In the genomic region with DNA sequence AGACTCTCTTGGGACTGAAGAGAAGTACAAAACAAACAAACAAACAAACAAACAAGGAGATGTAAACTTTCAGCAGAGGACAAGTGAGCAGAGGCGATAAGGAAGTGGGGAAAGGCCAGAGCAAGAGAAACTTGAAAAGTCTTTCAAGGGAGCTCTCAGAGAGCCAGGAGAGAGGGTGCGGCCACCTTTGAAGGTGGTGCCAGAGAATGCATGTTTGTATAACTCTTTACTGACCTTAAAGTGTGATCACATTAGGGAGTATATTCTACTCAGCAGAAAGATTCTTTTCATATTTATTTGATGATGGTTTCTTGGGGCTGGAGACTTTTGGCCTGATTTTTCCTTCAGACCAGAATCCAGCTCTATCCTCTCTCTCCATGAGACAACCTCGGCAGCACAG, we compare ENCODE assay signal across 24 mouse cellular contexts. TPM values are rescaled to one million over a fixed set of nuclear protein-coding genes. Genes with fewer than 3 reads are reported as not detected.
DNase-seq lines count a peak whose midpoint lies in the region; ATAC-seq and TF ChIP-seq lines count a peak whose summit lies in the region.
"Had no signal": no experiment of that assay in that cellular context is flagged by ENCODE, and none has a peak within 500 bp of the region (broad histone marks: within the 10 kb centered on the region; RNA-seq: fewer than 3 reads in every experiment).

No protein-coding gene starts in this region.

- TF ChIP-seq POLR2A in limb, embryonic 14.5 days (IDR thresholded peaks at IDR 0.05; ENCODE audit: borderline replicate concordance, extremely low read depth, insufficient read depth, insufficient read length), result no peak

- H3K4me1 ChIP-seq in limb, embryonic 14.5 days (ENCODE audit: control insufficient read depth, insufficient read depth, low read length), result no peaks in the 10 kb centered on the region
- peaks cover 7% of the 10 kb centered on the region; the same call in 1 of the 2 replicates for H3K4me1 ChIP-seq in limb, embryonic 10.5 days
- no peaks in the 10 kb centered on the region; the same call in 1 of the 2 replicates for H3K4me1 ChIP-seq in lung, embryonic 15.5 days
- H3K4me1 ChIP-seq in midbrain, embryonic 15.5 days, result peaks cover 4% of the 10 kb centered on the region; the same call in 1 of the 2 replicates
- H3K4me1 ChIP-seq: heart, embryonic 15.5 days; neural tube, embryonic 15.5 days had no signal

- no peaks in the 10 kb centered on the region for H3K9me3 ChIP-seq in limb, embryonic 14.5 days (ENCODE audit: control insufficient read depth, low read length)
- H3K9me3 ChIP-seq in limb, embryonic 10.5 days (replicated peaks), result no peaks in the 10 kb centered on the region
- no peaks in the 10 kb centered on the region for H3K9me3 ChIP-seq in lung, embryonic 15.5 days
- H3K9me3 ChIP-seq in midbrain, embryonic 15.5 days, result no peaks in the 10 kb centered on the region
- H3K9me3 ChIP-seq: forebrain, embryonic 13.5 days; heart, embryonic 10.5 days; heart, embryonic 15.5 days; limb, embryonic 15.5 days; neural tube, embryonic 15.5 days had no signal

- H3K4me2 ChIP-seq in limb, embryonic 14.5 days (replicated peaks; ENCODE audit: low read depth, low read length, severe bottlenecking), result no peak overlapping the region
- no peak overlapping the region for H3K4me2 ChIP-seq in lung, embryonic 15.5 days
- H3K4me2 ChIP-seq in midbrain, embryonic 15.5 days, result no peak overlapping the region
- H3K4me2 ChIP-seq: forebrain, embryonic 13.5 days; heart, embryonic 15.5 days; limb, embryonic 15.5 days; neural tube, embryonic 15.5 days had no signal

- no peak overlapping the region for H3K4me3 ChIP-seq in limb, embryonic 14.5 days (replicated peaks; ENCODE audit: low read length)
- H3K4me3 ChIP-seq in limb, embryonic 10.5 days, result no peak overlapping the region
- H3K4me3 ChIP-seq in lung, embryonic 15.5 days, result no peak overlapping the region
- no peak overlapping the region for H3K4me3 ChIP-seq in midbrain, embryonic 15.5 days
- H3K4me3 ChIP-seq: forebrain, embryonic 13.5 days; heart, embryonic 10.5 days; heart, embryonic 15.5 days; limb, embryonic 15.5 days; neural tube, embryonic 15.5 days had no signal

- no peak overlapping the region for H3K9ac ChIP-seq in limb, embryonic 14.5 days (ENCODE audit: low read depth, low read length, severe bottlenecking)
- no peak overlapping the region for H3K9ac ChIP-seq in lung, embryonic 15.5 days
- no peak overlapping the region for H3K9ac ChIP-seq in midbrain, embryonic 15.5 days
- H3K9ac ChIP-seq: forebrain, embryonic 13.5 days; heart, embryonic 15.5 days; limb, embryonic 15.5 days; liver, embryonic 14.5 days; neural tube, embryonic 15.5 days had no signal

- H3K27me3 ChIP-seq in limb, embryonic 14.5 days (ENCODE audit: control insufficient read depth, insufficient read depth, low read length), result no peaks in the 10 kb centered on the region
- H3K27me3 ChIP-seq in limb, embryonic 10.5 days (ENCODE audit: low read depth, poor library complexity, severe bottlenecking), result no peaks in the 10 kb centered on the region
- no peaks in the 10 kb centered on the region for H3K27me3 ChIP-seq in lung, embryonic 15.5 days
- no peaks in the 10 kb centered on the region for H3K27me3 ChIP-seq in midbrain, embryonic 15.5 days (replicated peaks)
- H3K27me3 ChIP-seq: forebrain, embryonic 13.5 days; heart, embryonic 15.5 days; limb, embryonic 15.5 days; neural tube, embryonic 15.5 days had no signal

- 75% methylated on average over 3 of the region's 3 CpGs for WGBS in limb, embryonic 14.5 days
- WGBS in limb, embryonic 10.5 days, result 78% methylated on average over 3 of the region's 3 CpGs
- 39% methylated on average over 3 of the region's 3 CpGs for WGBS in lung, embryonic 15.5 days
- WGBS in midbrain, embryonic 15.5 days, result 85% methylated on average over 3 of the region's 3 CpGs

- ATAC-seq in limb, embryonic 14.5 days (ENCODE audit: low FRiP score, low read depth), result no peak
- ATAC-seq in lung, embryonic 15.5 days (ENCODE audit: borderline replicate concordance, extremely low read depth, low FRiP score, low TSS enrichment), result peak; percentile 60; the same call in 1 of the 2 replicates
- no peak for ATAC-seq in midbrain, embryonic 15.5 days (replicated peaks)
- ATAC-seq: forebrain, embryonic 13.5 days; hindbrain, embryonic 16.5 days had no signal

- no peak overlapping the region for H3K27ac ChIP-seq in limb, embryonic 14.5 days (replicated peaks; ENCODE audit: low read depth, low read length)
- H3K27ac ChIP-seq in limb, embryonic 10.5 days, result no peak overlapping the region
- peak overlapping the region; percentile 32 for H3K27ac ChIP-seq in lung, embryonic 15.5 days
- H3K27ac ChIP-seq in midbrain, embryonic 15.5 days, result no peak overlapping the region
- H3K27ac ChIP-seq: forebrain, embryonic 13.5 days; heart, embryonic 10.5 days; heart, embryonic 15.5 days; limb, embryonic 15.5 days; liver, embryonic 14.5 days; neural tube, embryonic 15.5 days had no signal

- H3K36me3 ChIP-seq in limb, embryonic 14.5 days (ENCODE audit: control insufficient read depth, insufficient read depth, low read length), result no peaks in the 10 kb centered on the region
- no peaks in the 10 kb centered on the region for H3K36me3 ChIP-seq in limb, embryonic 10.5 days
- H3K36me3 ChIP-seq in lung, embryonic 15.5 days, result no peaks in the 10 kb centered on the region
- no peaks in the 10 kb centered on the region for H3K36me3 ChIP-seq in midbrain, embryonic 15.5 days (replicated peaks)
- H3K36me3 ChIP-seq: heart, embryonic 10.5 days; heart, embryonic 15.5 days; limb, embryonic 15.5 days; neural tube, embryonic 15.5 days had no signal

- DNase-seq in limb, embryonic 14.5 days (ENCODE audit: low spot score), result peak; percentile 42
- no peak for DNase-seq in limb, embryonic 10.5 days (ENCODE audit: low spot score)
- DNase-seq in lung, postnatal 25 days (ENCODE audit: low spot score), result peak; percentile 76
- DNase-seq in kidney, adult 11 months, result no peak
- no peak for DNase-seq in gastrocnemius, adult 8-10 months (ENCODE audit: low spot score in 2 of 2)
- DNase-seq: adrenal gland, postnatal 14 days; cerebellum, adult 8-10 months; cerebellum, postnatal 25 days; gastrocnemius, postnatal 14 days; heart, adult 11 months; kidney, postnatal 25 days; midbrain, embryonic 14.5 days; retina, postnatal 1 day; right cerebral cortex, postnatal 14 days had no signal

RNA-seq across cellular contexts. Expression of a gene that starts 19.0 kb away (rescaled TPM):
- 16.2 and 16.8 TPM in 2 replicates for polyA plus RNA-seq in limb, embryonic 14.5 days (2012; rRNA removed)
- polyA plus RNA-seq in limb, embryonic 14.5 days (2014; fragmentation: Nextera tagmentation; extraction: Ambion mirVana), result 5.6 and 7.1 TPM in 2 replicates
- polyA plus RNA-seq in limb, embryonic 10.5 days (2016; fragmentation: Nextera tagmentation; extraction: Ambion mirVana), result 6.3 and 8.0 TPM in 2 replicates
- polyA plus RNA-seq in lung, embryonic 15.5 days (2015; fragmentation: Nextera tagmentation; extraction: Ambion mirVana), result 19.3 and 21.6 TPM in 2 replicates
- 20.4 and 21.5 TPM in 2 replicates for polyA plus RNA-seq in midbrain, embryonic 15.5 days (2015; fragmentation: Nextera tagmentation; extraction: Ambion mirVana)
- total RNA-seq in gastrocnemius, adult 8-10 months (2022), result under 1 TPM; 0.48 to 0.79 (median 0.63) TPM

RNA-seq across cellular contexts. Expression of a gene that starts 43.7 kb away (rescaled TPM):
- 0.87 and 1.0 TPM in 2 replicates for polyA plus RNA-seq in limb, embryonic 14.5 days (2012; rRNA removed)
- 1.3 and 2.0 TPM in 2 replicates for polyA plus RNA-seq in limb, embryonic 14.5 days (2014; fragmentation: Nextera tagmentation; extraction: Ambion mirVana)
- 0.59 and 1.1 TPM in 2 replicates for polyA plus RNA-seq in limb, embryonic 10.5 days (2016; fragmentation: Nextera tagmentation; extraction: Ambion mirVana)
- 2.2 and 3.1 TPM in 2 replicates for polyA plus RNA-seq in lung, embryonic 15.5 days (2015; fragmentation: Nextera tagmentation; extraction: Ambion mirVana)
- 19.0 and 19.8 TPM in 2 replicates for polyA plus RNA-seq in midbrain, embryonic 15.5 days (2015; fragmentation: Nextera tagmentation; extraction: Ambion mirVana)
- not detected for total RNA-seq in gastrocnemius, adult 8-10 months (2022)
- total RNA-seq: gastrocnemius, postnatal 14 days had no signal
- polyA plus RNA-seq: small intestine, adult 2 months had no signal

Comparison
In these comparisons a context has a peak if more than half of its experiments do, and no peak if none do; other contexts are left out.
1. DNase-seq: peak in limb, embryonic 14.5 days (single experiment) and lung, postnatal 25 days (single experiment); none in limb, embryonic 10.5 days (single experiment), kidney, adult 11 months (single experiment) and gastrocnemius, adult 8-10 months (0 of 2).